Mouse (Mus musculus) neural tube, embryonic 13.5 days (tissue): ENCODE results near the gene Cnot6l. TPM values are rescaled to one million over a fixed set of nuclear protein-coding genes. Genes with fewer than 3 reads are reported as not detected.

Experiments used
- ATAC-seq: fragments of 200-750 bp; cut with Nextera tagmentation; 2 replicates; pipeline ENCODE4 v1.8.0; 2017; ENCODE audit warnings: low read depth, mild to moderate bottlenecking, moderate TSS enrichment, moderate library complexity
- H3K27ac ChIP-seq: fragments of 300-500 bp; sonication (generic); replicated peaks from 2 replicates; pipeline ENCODE4 v1.5.1; 2015; ENCODE audit warnings: moderate library complexity, mild to moderate bottlenecking, inconsistent platforms
- H3K27me3 ChIP-seq: fragments of 300-500 bp; sonication (generic); 2 replicates; pipeline ENCODE4 v1.6.1; 2015; ENCODE audit warnings: mild to moderate bottlenecking, inconsistent platforms
- H3K36me3 ChIP-seq: fragments of 300-500 bp; sonication (generic); 2 replicates; pipeline ENCODE4 v1.6.1; 2015; ENCODE audit warnings: mild to moderate bottlenecking, inconsistent platforms
- H3K4me1 ChIP-seq: fragments of 300-500 bp; sonication (generic); replicated peaks from 2 replicates; pipeline ENCODE4 v1.6.1; 2015; ENCODE audit warnings: inconsistent platforms
- H3K4me2 ChIP-seq: fragments of 300-500 bp; sonication (generic); 2 replicates; pipeline ENCODE4 v1.6.1; 2015; ENCODE audit warnings: inconsistent platforms, mild to moderate bottlenecking, moderate library complexity
- H3K4me3 ChIP-seq: fragments of 300-500 bp; sonication (generic); 2 replicates; pipeline ENCODE4 v1.5.1; 2015; ENCODE audit warnings: mild to moderate bottlenecking, inconsistent platforms
- H3K9ac ChIP-seq: fragments of 300-500 bp; sonication (generic); 2 replicates; pipeline ENCODE4 v1.6.1; 2015; ENCODE audit warnings: moderate library complexity, mild to moderate bottlenecking, inconsistent platforms
- H3K9me3 ChIP-seq: fragments of 300-500 bp; sonication (generic); 2 replicates; pipeline ENCODE4 v1.6.1; 2016; ENCODE audit warnings: inconsistent platforms
- WGBS: fragments of 180-500 bp; shearing (Covaris S2); methylation state at CpG from one replicate; pipeline ENCODE4 v1.1.7; 2015; 5-methylcytosine and 5-hydroxymethylcytosine counted together
- polyA plus RNA-seq: library from polyadenylated mRNA; unstranded; fragments of >200 nt; fragmentation: Nextera tagmentation; extraction: Ambion mirVana; gene quantifications from 2 replicates; pipeline ENCODE4 v1.2.1, GENCODE M21; 2015

The Cnot6l gene
- polyA plus RNA-seq, 1 experiment from 2014 or later = 13.0 TPM

- H3K4me2 ChIP-seq = no peak overlapping the region
- H3K9me3 ChIP-seq = no peaks in the 10 kb centered on the region
- H3K9ac ChIP-seq = no peak overlapping the region
- no peak overlapping the region for H3K27ac ChIP-seq
- H3K36me3 ChIP-seq = no peaks in the 10 kb centered on the region
- H3K27me3 ChIP-seq = no peaks in the 10 kb centered on the region
- no peak for ATAC-seq
- 65% methylated on average over 5 of the region's 5 CpGs for WGBS
- no peak overlapping the region for H3K4me3 ChIP-seq
- peaks cover 7% of the 10 kb centered on the region; the same call in 1 of the 2 replicates for H3K4me1 ChIP-seq
Measured at GRCm38 (mm10) chr5:96039188-96039840, 124.7 kb downstream of the Cnot6l start.

- no peaks in the 10 kb centered on the region for H3K36me3 ChIP-seq
- H3K4me3 ChIP-seq = no peak overlapping the region
Measured at GRCm38 (mm10) chr5:96037684-96038121, 126.3 kb downstream of the Cnot6l start.

GRCm38 (mm10) chr5:96036125-96036672 is 127.8 kb downstream of the Cnot6l start:
- WGBS = 69% methylated on average over 7 of the region's 7 CpGs
- ATAC-seq = no peak
- Histone ChIP-seq H3K9me3 (no peaks in the 10 kb centered on the region), H3K36me3 (no peaks in the 10 kb centered on the region), H3K4me3 (no peak overlapping the region), H3K4me2 (no peak overlapping the region), H3K4me1 (peaks cover 7% of the 10 kb centered on the region; the same call in 1 of the 2 replicates), H3K27ac (no peak overlapping the region), H3K9ac (no peak overlapping the region), H3K27me3 (no peaks in the 10 kb centered on the region)

More at GRCm38 (mm10) chr5:96037684-96038121, 126.3 kb downstream of the Cnot6l start:
- 45% methylated on average over 8 of the region's 8 CpGs for WGBS
- Histone ChIP-seq H3K9me3 (no peaks in the 10 kb centered on the region), H3K9ac (no peak overlapping the region), H3K27me3 (no peaks in the 10 kb centered on the region), H3K27ac (no peak overlapping the region), H3K4me1 (peaks cover 7% of the 10 kb centered on the region; the same call in 1 of the 2 replicates), H3K4me2 (no peak overlapping the region)
- no peak for ATAC-seq

GRCm38 (mm10) chr5:96034101-96034500 is 129.9 kb downstream of the Cnot6l start:
- WGBS = 19% methylated on average over 1 of the region's 1 CpGs
- H3K4me3 ChIP-seq = no peak overlapping the region
- H3K4me2 ChIP-seq = no peak overlapping the region
- no peak for ATAC-seq
- H3K36me3 ChIP-seq = no peaks in the 10 kb centered on the region
- no peaks in the 10 kb centered on the region for H3K27me3 ChIP-seq
- H3K4me1 ChIP-seq = peaks cover 7% of the 10 kb centered on the region; the same call in 1 of the 2 replicates
- 0 out of 2 replicates have a peak, but pooled peaks cover 2% of the 10 kb centered on the region for H3K9me3 ChIP-seq
- H3K27ac ChIP-seq = no peak overlapping the region
- no peak overlapping the region for H3K9ac ChIP-seq

- 91% methylated on average over 2 of the region's 2 CpGs for WGBS
- Histone ChIP-seq H3K9me3 (0 out of 2 replicates have a peak, but pooled peaks cover 5% of the 10 kb centered on the region), H3K36me3 (no peaks in the 10 kb centered on the region), H3K4me1 (no peaks in the 10 kb centered on the region), H3K4me3 (no peak overlapping the region), H3K27ac (no peak overlapping the region), H3K9ac (no peak overlapping the region), H3K27me3 (no peaks in the 10 kb centered on the region), H3K4me2 (no peak overlapping the region)
- no peak for ATAC-seq
Measured at GRCm38 (mm10) chr5:96029821-96030220, 134.2 kb downstream of the Cnot6l start.

Other genes with a start within 250 kb of the Cnot6l start
- 0.33 and 0.87 TPM in 2 replicates for gene Cxcl13, start 207.2 kb downstream of the Cnot6l start, polyA plus RNA-seq
- 17.1 and 17.7 TPM in 2 replicates for gene Mrpl1, start 45.3 kb upstream of the Cnot6l start, polyA plus RNA-seq
- gene Fras1, start 209.8 kb upstream of the Cnot6l start, polyA plus RNA-seq = 2.3 and 3.3 TPM in 2 replicates